Mouse (Mus musculus): Measurements from ENCODE around the gene Cfap43. TPM values are rescaled to one million over a fixed set of nuclear protein-coding genes. Genes with fewer than 3 reads are reported as not detected.

The Cfap43 gene
- 0.44 and 0.94 TPM in 2 replicates for polyA plus RNA-seq (2012; rRNA removed)

- Histone ChIP-seq H3K4me3 (ENCODE audit: insufficient read depth, low read length) (peak within 1 kb of the TSS; percentile 64), H3K27ac (ENCODE audit: insufficient read depth, low read length) (no peak within 1 kb of the TSS), H3K4me1 (ENCODE audit: control insufficient read depth, insufficient read depth, low read length) (no peaks in the 10 kb centered on the region; the same call in 1 of the 2 replicates)
- TF ChIP-seq CTCF (IDR thresholded peaks at IDR 0.05; ENCODE audit: extremely low read depth, insufficient read depth, low read length): 0 out of 2 replicates have a peak, but pooled peaks have one; percentile 12
- TF ChIP-seq POLR2A (IDR thresholded peaks at IDR 0.05; ENCODE audit: extremely low read depth, insufficient read depth, low read length): no peak
Measured at GRCm38 (mm10) chr19:47919126-47919965, at the start of gene Cfap43, which contains the start of gene Itprip. Cfap43 (minus strand) TSS chr19:47919287. Itprip (minus strand) TSS chr19:47919299.

GRCm38 (mm10) chr19:47958181-47958580 is 39.1 kb upstream of the Cfap43 start:
- Histone ChIP-seq H3K4me1 (ENCODE audit: control insufficient read depth, insufficient read depth, low read length) (no peaks in the 10 kb centered on the region), H3K4me3 (ENCODE audit: insufficient read depth, low read length) (no peak overlapping the region), H3K27ac (ENCODE audit: insufficient read depth, low read length) (no peak overlapping the region)
- no peak for TF ChIP-seq CTCF (IDR thresholded peaks at IDR 0.05; ENCODE audit: extremely low read depth, insufficient read depth, low read length)
- TF ChIP-seq POLR2A (IDR thresholded peaks at IDR 0.05; ENCODE audit: extremely low read depth, insufficient read depth, low read length): no peak

GRCm38 (mm10) chr19:47953169-47953568 is 34.1 kb upstream of the Cfap43 start:
- Histone ChIP-seq H3K4me1 (ENCODE audit: control insufficient read depth, insufficient read depth, low read length) (no peaks in the 10 kb centered on the region), H3K27ac (ENCODE audit: insufficient read depth, low read length) (no peak overlapping the region), H3K4me3 (ENCODE audit: insufficient read depth, low read length) (no peak overlapping the region)
- TF ChIP-seq POLR2A (IDR thresholded peaks at IDR 0.05; ENCODE audit: extremely low read depth, insufficient read depth, low read length): no peak
- no peak for TF ChIP-seq CTCF (IDR thresholded peaks at IDR 0.05; ENCODE audit: extremely low read depth, insufficient read depth, low read length)

GRCm38 (mm10) chr19:47950946-47951345 is 31.9 kb upstream of the Cfap43 start:
- no peaks in the 10 kb centered on the region for H3K4me1 ChIP-seq (ENCODE audit: control insufficient read depth, insufficient read depth, low read length)
- H3K4me3 ChIP-seq (ENCODE audit: insufficient read depth, low read length): no peak overlapping the region
- no peak for TF ChIP-seq CTCF (IDR thresholded peaks at IDR 0.05; ENCODE audit: extremely low read depth, insufficient read depth, low read length)
- no peak for TF ChIP-seq POLR2A (IDR thresholded peaks at IDR 0.05; ENCODE audit: extremely low read depth, insufficient read depth, low read length)
- H3K27ac ChIP-seq (ENCODE audit: insufficient read depth, low read length): no peak overlapping the region

- Histone ChIP-seq H3K27ac (ENCODE audit: insufficient read depth, low read length) (no peak overlapping the region), H3K4me1 (ENCODE audit: control insufficient read depth, insufficient read depth, low read length) (no peaks in the 10 kb centered on the region), H3K4me3 (ENCODE audit: insufficient read depth, low read length) (no peak overlapping the region)
- no peak for TF ChIP-seq CTCF (IDR thresholded peaks at IDR 0.05; ENCODE audit: extremely low read depth, insufficient read depth, low read length)
- no peak for TF ChIP-seq POLR2A (IDR thresholded peaks at IDR 0.05; ENCODE audit: extremely low read depth, insufficient read depth, low read length)
Measured at GRCm38 (mm10) chr19:47946821-47947465, 27.9 kb upstream of the Cfap43 start.

- TF ChIP-seq POLR2A (IDR thresholded peaks at IDR 0.05; ENCODE audit: extremely low read depth, insufficient read depth, low read length) (no peak), CTCF (IDR thresholded peaks at IDR 0.05; ENCODE audit: extremely low read depth, insufficient read depth, low read length) (no peak)
- Histone ChIP-seq H3K27ac (ENCODE audit: insufficient read depth, low read length) (no peak overlapping the region), H3K4me3 (ENCODE audit: insufficient read depth, low read length) (no peak overlapping the region), H3K4me1 (ENCODE audit: control insufficient read depth, insufficient read depth, low read length) (no peaks in the 10 kb centered on the region; the same call in 1 of the 2 replicates)
Measured at GRCm38 (mm10) chr19:47939361-47939760, 20.3 kb upstream of the Cfap43 start.

GRCm38 (mm10) chr19:47937443-47938406 is 18.6 kb upstream of the Cfap43 start, which contains the start of gene Cfap58:
Cfap58 (plus strand) TSS chr19:47937675.
- H3K4me1 ChIP-seq (ENCODE audit: control insufficient read depth, insufficient read depth, low read length): no peaks in the 10 kb centered on the region; the same call in 1 of the 2 replicates
- TF ChIP-seq CTCF (IDR thresholded peaks at IDR 0.05; ENCODE audit: extremely low read depth, insufficient read depth, low read length) (no peak), POLR2A (IDR thresholded peaks at IDR 0.05; ENCODE audit: extremely low read depth, insufficient read depth, low read length) (no peak)
- no peak within 1 kb of the TSS for H3K27ac ChIP-seq (ENCODE audit: insufficient read depth, low read length)
- peak within 1 kb of the TSS; percentile 21 for H3K4me3 ChIP-seq (ENCODE audit: insufficient read depth, low read length)

GRCm38 (mm10) chr19:47936938-47937337 is 17.9 kb upstream of the Cfap43 start:
- no peak overlapping the region for H3K27ac ChIP-seq (ENCODE audit: insufficient read depth, low read length)
- H3K4me1 ChIP-seq (ENCODE audit: control insufficient read depth, insufficient read depth, low read length): no peaks in the 10 kb centered on the region; the same call in 1 of the 2 replicates
- TF ChIP-seq CTCF (IDR thresholded peaks at IDR 0.05; ENCODE audit: extremely low read depth, insufficient read depth, low read length) (no peak), POLR2A (IDR thresholded peaks at IDR 0.05; ENCODE audit: extremely low read depth, insufficient read depth, low read length) (no peak)
- H3K4me3 ChIP-seq (ENCODE audit: insufficient read depth, low read length): peak overlapping the region; percentile 21; the same call in 1 of the 2 replicates

All from cortical plate, adult 2 months (tissue).